In the genomic region with DNA sequence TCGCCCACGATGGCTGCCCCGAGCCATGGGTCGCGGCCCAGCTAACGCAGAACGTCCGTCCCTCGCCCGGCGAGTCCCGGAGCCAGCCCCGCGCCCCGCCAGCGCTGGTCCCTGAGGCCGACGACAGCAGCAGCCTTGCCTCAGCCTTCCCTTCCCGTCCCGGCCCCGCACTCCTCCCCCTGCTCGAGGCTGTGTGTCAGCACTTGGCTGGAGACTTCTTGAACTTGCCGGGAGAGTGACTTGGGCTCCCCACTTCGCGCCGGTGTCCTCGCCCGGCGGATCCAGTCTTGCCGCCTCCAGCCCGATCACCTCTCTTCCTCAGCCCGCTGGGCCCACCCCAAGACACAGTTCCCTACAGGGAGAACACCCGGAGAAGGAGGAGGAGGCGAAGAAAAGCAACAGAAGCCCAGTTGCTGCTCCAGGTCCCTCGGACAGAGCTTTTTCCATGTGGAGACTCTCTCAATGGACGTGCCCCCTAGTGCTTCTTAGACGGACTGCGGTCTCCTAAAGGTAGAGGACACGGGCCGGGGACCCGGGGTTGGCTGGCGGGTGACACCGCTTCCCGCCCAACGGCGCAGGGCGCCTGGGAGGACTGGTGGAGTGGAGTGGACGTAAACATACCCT, we compare ENCODE assay signal across 8 mouse cellular contexts. TPM values are rescaled to one million over a fixed set of nuclear protein-coding genes. Genes with fewer than 3 reads are reported as not detected.
DNase-seq lines count a peak whose midpoint lies in the region; ATAC-seq lines count a peak whose summit lies in the region.

No protein-coding gene starts in this region.

- peaks cover 65% of the 10 kb centered on the region for H3K27me3 ChIP-seq in megakaryocyte, embryonic 14.5 days (replicated peaks)
- H3K27me3 ChIP-seq in forebrain, embryonic 13.5 days: peaks cover 62% of the 10 kb centered on the region
- peaks cover 26% of the 10 kb centered on the region; the same call in 1 of the 2 replicates for H3K27me3 ChIP-seq in limb, embryonic 13.5 days
- H3K27me3 ChIP-seq in midbrain, embryonic 14.5 days (ENCODE audit: control insufficient read depth, insufficient read depth, low read length): peaks cover 57% of the 10 kb centered on the region

- intact Hi-C loops in heart, postnatal 10 days (cut with DNase I): loop anchor here (5.0 kb wide), 8 partner anchors 116 to 989 kb away; no protein-coding TSS in a partner anchor

- no peak for ATAC-seq in megakaryocyte, adult 5-6 weeks (ENCODE audit: poor library complexity, severe bottlenecking)
- ATAC-seq in forebrain, embryonic 13.5 days: peak; percentile 37
- 0 out of 2 replicates have a peak, but pooled peaks have one; percentile 12 for ATAC-seq in limb, embryonic 13.5 days (ENCODE audit: low FRiP score, low read depth)
- ATAC-seq in midbrain, embryonic 14.5 days (ENCODE audit: low FRiP score, low TSS enrichment): peak; percentile 25

- no peaks in the 10 kb centered on the region for H3K36me3 ChIP-seq in megakaryocyte, embryonic 14.5 days (replicated peaks; ENCODE audit: low read length)
- H3K36me3 ChIP-seq in forebrain, embryonic 13.5 days (ENCODE audit: poor library complexity, severe bottlenecking): no peaks in the 10 kb centered on the region
- peaks cover 4% of the 10 kb centered on the region; the same call in 1 of the 2 replicates for H3K36me3 ChIP-seq in limb, embryonic 13.5 days
- H3K36me3 ChIP-seq in midbrain, embryonic 14.5 days (ENCODE audit: control insufficient read depth, insufficient read depth, low read length): no peaks in the 10 kb centered on the region

- peak overlapping the region; percentile 92 for H3K4me3 ChIP-seq in megakaryocyte, embryonic 14.5 days (replicated peaks)
- H3K4me3 ChIP-seq in forebrain, embryonic 13.5 days: peak overlapping the region; percentile 61
- H3K4me3 ChIP-seq in limb, embryonic 13.5 days: peak overlapping the region; percentile 75
- peak overlapping the region; percentile 65 for H3K4me3 ChIP-seq in midbrain, embryonic 14.5 days (replicated peaks; ENCODE audit: low read depth, low read length)

- DNase-seq in heart, postnatal 10 days: peak; percentile 50 to 55
- DNase-seq in midbrain, embryonic 14.5 days: peak; percentile 44
- peak; percentile 41 for DNase-seq in urinary bladder, postnatal 25 days (ENCODE audit: low spot score)
- no peak for DNase-seq in thymus, postnatal 10 days (ENCODE audit: low spot score in 2 of 2)

- H3K9me3 ChIP-seq in megakaryocyte, embryonic 14.5 days: no peaks in the 10 kb centered on the region
- H3K9me3 ChIP-seq in forebrain, embryonic 13.5 days (replicated peaks): no peaks in the 10 kb centered on the region
- no peaks in the 10 kb centered on the region for H3K9me3 ChIP-seq in limb, embryonic 13.5 days
- H3K9me3 ChIP-seq in midbrain, embryonic 14.5 days (ENCODE audit: control insufficient read depth, low read length): no peaks in the 10 kb centered on the region

- WGBS in forebrain, embryonic 13.5 days: 1% methylated on average over 48 of the region's 48 CpGs
- under 1% methylated on average over 42 of the region's 48 CpGs for WGBS in limb, embryonic 13.5 days
- under 1% methylated on average over 48 of the region's 48 CpGs for WGBS in midbrain, embryonic 14.5 days

- H3K9ac ChIP-seq in forebrain, embryonic 13.5 days: peak overlapping the region; percentile 61
- peak overlapping the region; percentile 95 for H3K9ac ChIP-seq in limb, embryonic 13.5 days
- peak overlapping the region; percentile 51 for H3K9ac ChIP-seq in midbrain, embryonic 14.5 days (replicated peaks; ENCODE audit: low read length)

- peaks cover 32% of the 10 kb centered on the region for H3K4me1 ChIP-seq in megakaryocyte, embryonic 14.5 days
- peaks cover 28% of the 10 kb centered on the region for H3K4me1 ChIP-seq in forebrain, embryonic 13.5 days
- H3K4me1 ChIP-seq in limb, embryonic 13.5 days: peaks cover 51% of the 10 kb centered on the region
- H3K4me1 ChIP-seq in midbrain, embryonic 14.5 days (ENCODE audit: control insufficient read depth, insufficient read depth, low read length): peaks cover 8% of the 10 kb centered on the region

- H3K27ac ChIP-seq in forebrain, embryonic 13.5 days: no peak overlapping the region
- peak overlapping the region; percentile 81 for H3K27ac ChIP-seq in limb, embryonic 13.5 days
- no peak overlapping the region for H3K27ac ChIP-seq in midbrain, embryonic 14.5 days (replicated peaks; ENCODE audit: low read depth, low read length)

- H3K4me2 ChIP-seq in forebrain, embryonic 13.5 days: peak overlapping the region; percentile 98
- H3K4me2 ChIP-seq in limb, embryonic 13.5 days (replicated peaks): peak overlapping the region; percentile 80
- H3K4me2 ChIP-seq in midbrain, embryonic 14.5 days (ENCODE audit: low read length): peak overlapping the region; percentile 95

RNA-seq across cellular contexts. Expression of gene Bmp2, which starts 1.0 kb away (rescaled TPM):
- 4.0 and 4.2 TPM in 2 replicates for polyA plus RNA-seq in megakaryocyte, embryonic 14.5 days (2012; ENCODE audit: insufficient read depth, low replicate concordance)
- total RNA-seq in megakaryocyte, adult 5-6 weeks (2015): not detected in 2 replicates
- 0.07 TPM in 1 of 2 replicates, not detected in the other for total RNA-seq in megakaryocyte, adult 5-6 weeks (2017)
- 0.67 and 0.94 TPM in 2 replicates for polyA plus RNA-seq in forebrain, embryonic 13.5 days (2015; fragmentation: Nextera tagmentation; extraction: Ambion mirVana)
- 1 to 10 TPM; 3.8 TPM for total RNA-seq in heart, postnatal 10 days (2021)
- 26.6 and 27.6 TPM in 2 replicates for polyA plus RNA-seq in limb, embryonic 13.5 days (2015; fragmentation: Nextera tagmentation; extraction: Ambion mirVana)
- polyA plus RNA-seq in midbrain, embryonic 14.5 days (2014; fragmentation: Nextera tagmentation; extraction: Ambion mirVana): 1.3 and 1.9 TPM in 2 replicates

Comparison
In these comparisons a context has a peak if more than half of its experiments do, and no peak if none do; other contexts are left out.
1. DNase-seq: peak in heart, postnatal 10 days (2 of 2), midbrain, embryonic 14.5 days (single experiment) and urinary bladder, postnatal 25 days (single experiment); none in thymus, postnatal 10 days (0 of 2).
2. Peak in every context shown above with its lines, with median percentiles within 50 percentile points of each other: H3K4me3 ChIP-seq, H3K4me2 ChIP-seq and H3K9ac ChIP-seq.